Mouse (Mus musculus): Measurements from ENCODE around the gene Wrnip1.

GRCm38 (mm10) chr13:32866484-32866883 is 64.6 kb downstream of the Wrnip1 start:
- TF ChIP-seq CTCF (IDR thresholded peaks at IDR 0.05; ENCODE audit: control insufficient read depth, insufficient read depth, insufficient read length) (peak; percentile 75), MAX (IDR thresholded peaks at IDR 0.05) (no peak), USF1 (IDR thresholded peaks at IDR 0.05; ENCODE audit: low read depth) (no peak)

Data from C2C12 (cell line).